Mouse (Mus musculus) hindbrain, embryonic 16.5 days (tissue): ENCODE measurements around the gene Smo. TPM values are rescaled to one million over a fixed set of nuclear protein-coding genes. Genes with fewer than 3 reads are reported as not detected.

ENCODE experiments used
- ATAC-seq: fragments of 200-750 bp; cut with Nextera tagmentation; 2 replicates; pipeline ENCODE4 v1.8.0; 2017; ENCODE audit warnings: moderate TSS enrichment, moderate library complexity
- H3K27ac ChIP-seq: fragments of 300-500 bp; sonication (generic); 2 replicates; pipeline ENCODE4 v1.5.1; 2014; ENCODE audit warnings: low read depth, mild to moderate bottlenecking, control low read depth, low read length, moderate library complexity
- H3K27me3 ChIP-seq: fragments of 300-500 bp; sonication (generic); replicated peaks from 2 replicates; pipeline ENCODE4 v1.6.1; 2014; ENCODE audit warnings: low read length; ENCODE audit not compliant: control insufficient read depth, insufficient read depth
- H3K36me3 ChIP-seq: fragments of 300-500 bp; sonication (generic); 2 replicates; pipeline ENCODE4 v1.6.1; 2014; ENCODE audit warnings: mild to moderate bottlenecking, low read length, moderate library complexity, mixed read lengths; ENCODE audit not compliant: control insufficient read depth, insufficient read depth
- H3K4me1 ChIP-seq: fragments of 300-500 bp; sonication (generic); 2 replicates; pipeline ENCODE4 v1.6.1; 2014; ENCODE audit warnings: low read depth, low read length; ENCODE audit not compliant: control insufficient read depth, insufficient read depth
- H3K4me2 ChIP-seq: fragments of 300-500 bp; sonication (generic); 2 replicates; pipeline ENCODE4 v1.6.1; 2014; ENCODE audit warnings: mild to moderate bottlenecking, low read length, control low read depth, moderate library complexity
- H3K4me3 ChIP-seq: fragments of 300-500 bp; sonication (generic); 2 replicates; pipeline ENCODE4 v1.5.1; 2014; ENCODE audit warnings: mild to moderate bottlenecking, low read length, control low read depth, moderate library complexity
- H3K9ac ChIP-seq: fragments of 300-500 bp; sonication (generic); 2 replicates; pipeline ENCODE4 v1.6.1; 2014; ENCODE audit warnings: low read depth, mild to moderate bottlenecking, control low read depth, low read length, moderate library complexity
- H3K9me3 ChIP-seq: fragments of 300-500 bp; sonication (generic); 2 replicates; pipeline ENCODE4 v1.6.1; 2014; ENCODE audit warnings: mild to moderate bottlenecking, low read length, moderate library complexity; ENCODE audit not compliant: control insufficient read depth
- WGBS: fragments of 180-500 bp; shearing (Covaris S2); extraction: QIAGEN DNeasy Blood & Tissue Kit; methylation state at CpG from one replicate; pipeline ENCODE4 v1.1.7; 2014; 5-methylcytosine and 5-hydroxymethylcytosine counted together
- polyA plus RNA-seq: library from polyadenylated mRNA; unstranded; fragments of >200 nt; fragmentation: Nextera tagmentation; extraction: Ambion mirVana; gene quantifications from 2 replicates; pipeline ENCODE4 v1.2.1, GENCODE M21; 2015

Gene Smo
- polyA plus RNA-seq = 10.4 and 14.2 TPM in 2 replicates

DNA sequence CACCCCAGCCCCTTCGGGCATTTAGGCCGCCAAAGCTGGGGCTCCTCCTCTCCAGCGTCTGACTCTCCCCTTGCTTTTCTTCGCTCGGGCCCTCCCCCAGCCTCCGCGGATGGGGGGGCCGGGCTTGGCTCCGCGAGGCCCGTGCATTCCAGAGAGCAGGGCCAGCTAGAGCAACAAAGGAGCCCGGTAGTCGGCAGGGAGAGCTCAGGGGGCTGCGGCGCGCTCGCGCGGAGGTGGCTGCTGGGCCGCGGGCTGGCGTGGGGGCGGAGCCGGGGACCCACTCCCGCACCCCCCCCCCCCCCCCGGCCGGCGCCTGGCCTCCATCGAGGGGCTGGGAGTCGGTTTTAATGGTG is at the start of gene Smo:
Gene Smo, plus strand, starts transcription at position 168 of the 353 bp plus-strand sequence.
- H3K4me1 ChIP-seq = peaks cover 11% of the 10 kb centered on the region; the same call in 1 of the 2 replicates
- peak within 1 kb of the TSS; percentile 89 for H3K27ac ChIP-seq
- 0% methylated on average over 11 of the region's 30 CpGs for WGBS
- H3K36me3 ChIP-seq = no peaks in the 10 kb centered on the region
- H3K9ac ChIP-seq = peak within 1 kb of the TSS; percentile 81
- H3K9me3 ChIP-seq = no peaks in the 10 kb centered on the region
- H3K27me3 ChIP-seq = no peaks in the 10 kb centered on the region
- peak; percentile 95 for ATAC-seq
- peak within 1 kb of the TSS; percentile 97 for H3K4me2 ChIP-seq
- H3K4me3 ChIP-seq = peak within 1 kb of the TSS; percentile 74

DNA sequence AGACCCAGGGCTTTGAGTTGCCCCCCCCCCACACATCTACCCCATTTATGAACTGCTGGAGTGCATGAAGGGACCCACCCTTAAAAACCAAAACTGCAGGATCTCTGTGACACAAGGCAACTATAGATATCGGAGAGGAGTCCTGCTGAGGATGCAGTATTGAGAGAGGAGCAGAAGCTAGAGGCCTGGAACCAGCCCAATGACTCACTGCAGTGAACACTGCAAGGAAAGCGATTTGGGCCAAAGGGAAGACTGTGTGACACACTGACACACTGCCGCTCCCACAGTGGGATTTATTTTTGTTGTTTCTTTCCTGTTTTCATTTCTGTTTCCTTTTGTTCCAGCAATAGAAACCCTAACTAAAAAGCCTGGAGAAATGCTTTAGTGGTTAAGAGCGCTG is 49.4 kb upstream of the Smo start:
- ATAC-seq = no peak
- Histone ChIP-seq H3K4me2 (no peak overlapping the region), H3K4me1 (no peaks in the 10 kb centered on the region), H3K4me3 (no peak overlapping the region), H3K27ac (no peak overlapping the region), H3K9me3 (no peaks in the 10 kb centered on the region), H3K9ac (no peak overlapping the region), H3K27me3 (no peaks in the 10 kb centered on the region), H3K36me3 (no peaks in the 10 kb centered on the region)
- WGBS = 77% methylated on average over 4 of the region's 4 CpGs

DNA sequence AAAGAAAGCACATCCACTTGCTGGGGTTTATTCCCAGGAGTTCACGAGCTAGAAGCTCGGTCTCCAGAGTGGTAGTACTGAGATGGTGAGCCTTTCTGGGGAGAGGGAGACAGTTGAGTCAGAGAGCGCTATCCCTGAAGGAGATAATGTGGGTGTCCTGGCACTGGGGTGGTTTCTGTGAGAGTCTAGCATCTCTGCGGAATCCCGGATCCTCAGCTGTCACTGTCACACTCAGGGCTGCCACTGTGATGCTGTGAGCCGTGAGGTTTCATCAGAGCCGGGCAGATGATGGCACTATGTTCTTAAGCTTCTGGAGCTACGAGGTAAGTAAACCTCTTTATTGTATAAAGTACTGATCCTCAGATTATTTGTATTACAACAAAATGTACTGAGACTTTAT is 45.8 kb upstream of the Smo start:
- peaks cover 4% of the 10 kb centered on the region; the same call in 1 of the 2 replicates for H3K4me1 ChIP-seq
- no peak overlapping the region for H3K4me2 ChIP-seq
- H3K36me3 ChIP-seq = no peaks in the 10 kb centered on the region
- no peaks in the 10 kb centered on the region for H3K9me3 ChIP-seq
- 70% methylated on average over 8 of the region's 8 CpGs for WGBS
- no peak overlapping the region for H3K4me3 ChIP-seq
- H3K9ac ChIP-seq = no peak overlapping the region
- no peak overlapping the region for H3K27ac ChIP-seq
- no peak for ATAC-seq
- peaks cover 2% of the 10 kb centered on the region; the same call in 1 of the 2 replicates for H3K27me3 ChIP-seq

DNA sequence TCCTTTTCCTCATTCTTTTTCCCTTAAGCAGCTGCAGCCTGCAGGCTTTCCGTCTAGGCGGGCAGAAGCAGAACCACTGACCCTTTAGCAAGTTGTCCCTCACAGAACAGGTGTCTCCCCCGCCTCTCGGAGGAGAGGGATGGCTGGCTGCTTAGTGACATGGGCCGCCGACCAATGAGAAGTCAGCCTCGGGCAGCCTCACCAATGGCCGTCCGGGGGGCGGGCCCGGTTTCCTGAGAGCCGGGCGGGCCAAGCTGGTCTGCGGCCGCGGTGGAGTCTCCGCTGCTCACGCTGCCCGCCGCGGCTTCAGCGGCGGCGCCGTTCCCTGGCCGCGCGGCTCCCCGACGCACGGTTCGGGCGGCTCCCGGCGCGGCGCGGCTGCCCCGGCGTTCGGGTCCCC is 41.4 kb upstream of the Smo start, which contains the start of gene Tspan33:
Gene Tspan33, plus strand, starts transcription at position 270 of the 400 bp plus-strand sequence.
- peak within 1 kb of the TSS; percentile 86 for H3K9ac ChIP-seq
- H3K4me1 ChIP-seq = peaks cover 8% of the 10 kb centered on the region
- H3K27me3 ChIP-seq = peaks cover 2% of the 10 kb centered on the region; the same call in 1 of the 2 replicates
- peak within 1 kb of the TSS; percentile 96 for H3K4me3 ChIP-seq
- peak within 1 kb of the TSS; percentile 68; the same call in 1 of the 2 replicates for H3K27ac ChIP-seq
- WGBS = under 1% methylated on average over 38 of the region's 41 CpGs
- no peaks in the 10 kb centered on the region for H3K36me3 ChIP-seq
- peak within 1 kb of the TSS; percentile 96 for H3K4me2 ChIP-seq
- no peaks in the 10 kb centered on the region for H3K9me3 ChIP-seq
- ATAC-seq = peak; percentile 100

GRCm38 (mm10) chr6:29694375-29695289 is 40.7 kb upstream of the Smo start:
- peak overlapping the region; percentile 68; the same call in 1 of the 2 replicates for H3K27ac ChIP-seq
- ATAC-seq = peak; percentile 18; the same call in 1 of the 2 replicates
- H3K9me3 ChIP-seq = no peaks in the 10 kb centered on the region
- no peaks in the 10 kb centered on the region for H3K36me3 ChIP-seq
- H3K4me3 ChIP-seq = peak overlapping the region; percentile 96
- peak overlapping the region; percentile 96 for H3K4me2 ChIP-seq
- WGBS = 2% methylated on average over 35 of the region's 35 CpGs
- H3K4me1 ChIP-seq = peaks cover 8% of the 10 kb centered on the region
- peak overlapping the region; percentile 86 for H3K9ac ChIP-seq
- H3K27me3 ChIP-seq = peaks cover 2% of the 10 kb centered on the region; the same call in 1 of the 2 replicates

DNA sequence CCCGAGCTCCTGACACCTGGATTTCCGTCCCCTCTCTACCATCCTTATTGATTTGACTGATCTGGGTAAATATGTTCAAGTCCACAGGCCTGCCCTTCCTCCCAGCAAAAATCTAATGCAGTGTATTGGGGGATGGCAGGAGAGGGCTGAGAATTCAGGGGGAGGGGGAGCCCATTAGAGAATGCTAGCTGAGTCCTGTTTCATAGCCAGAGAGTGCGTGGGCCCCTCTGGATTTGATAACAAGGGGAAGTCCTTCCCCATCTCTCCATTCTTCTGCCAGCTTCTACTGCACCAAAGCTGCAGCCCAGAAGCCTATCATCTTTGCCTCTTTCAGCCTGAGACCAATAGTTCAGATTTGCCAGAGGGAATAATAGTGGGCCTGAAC is 40.0 kb upstream of the Smo start:
- Histone ChIP-seq H3K9ac (no peak overlapping the region), H3K27ac (no peak overlapping the region), H3K36me3 (no peaks in the 10 kb centered on the region), H3K4me1 (peaks cover 8% of the 10 kb centered on the region), H3K9me3 (no peaks in the 10 kb centered on the region), H3K27me3 (peaks cover 2% of the 10 kb centered on the region; the same call in 1 of the 2 replicates), H3K4me3 (no peak overlapping the region), H3K4me2 (peak overlapping the region; percentile 96)
- 45% methylated on average over 3 of the region's 3 CpGs for WGBS
- no peak for ATAC-seq

GRCm38 (mm10) chr6:29695975-29696374 is 39.3 kb upstream of the Smo start:
- Histone ChIP-seq H3K4me2 (no peak overlapping the region; the same call in 1 of the 2 replicates), H3K27ac (no peak overlapping the region)
- WGBS = 68% methylated on average over 7 of the region's 7 CpGs

GRCm38 (mm10) chr6:29697139-29697538 is 38.2 kb upstream of the Smo start:
- H3K27ac ChIP-seq = no peak overlapping the region
- no peak for ATAC-seq
- H3K9ac ChIP-seq = no peak overlapping the region
- H3K36me3 ChIP-seq = no peaks in the 10 kb centered on the region
- peaks cover 8% of the 10 kb centered on the region for H3K4me1 ChIP-seq
- no peak overlapping the region for H3K4me2 ChIP-seq
- H3K9me3 ChIP-seq = no peaks in the 10 kb centered on the region
- peaks cover under 1% of the 10 kb centered on the region; the same call in 1 of the 2 replicates for H3K27me3 ChIP-seq
- H3K4me3 ChIP-seq = no peak overlapping the region

More at GRCm38 (mm10) chr6:29695975-29696374, 39.3 kb upstream of the Smo start:
- Histone ChIP-seq H3K9ac (no peak overlapping the region), H3K4me3 (no peak overlapping the region), H3K4me1 (peaks cover 8% of the 10 kb centered on the region), H3K9me3 (no peaks in the 10 kb centered on the region), H3K27me3 (peaks cover 2% of the 10 kb centered on the region; the same call in 1 of the 2 replicates), H3K36me3 (no peaks in the 10 kb centered on the region)
- no peak for ATAC-seq

GRCm38 (mm10) chr6:29697548-29697947 is 37.8 kb upstream of the Smo start:
- Histone ChIP-seq H3K4me3 (no peak overlapping the region), H3K27me3 (no peaks in the 10 kb centered on the region; the same call in 1 of the 2 replicates), H3K36me3 (no peaks in the 10 kb centered on the region), H3K9me3 (no peaks in the 10 kb centered on the region), H3K9ac (no peak overlapping the region), H3K4me2 (no peak overlapping the region), H3K4me1 (peaks cover 8% of the 10 kb centered on the region), H3K27ac (no peak overlapping the region)
- ATAC-seq = no peak
- WGBS = 48% methylated on average over 3 of the region's 3 CpGs
